Mouse (Mus musculus): ENCODE data around the gene Fsip1. TPM values are rescaled to one million over a fixed set of nuclear protein-coding genes. Genes with fewer than 3 reads are reported as not detected.

Fsip1 gene
- total and polyA plus RNA-seq, 2 experiments from 2014 or later, result 3.7 to 5.7 TPM

DNA sequence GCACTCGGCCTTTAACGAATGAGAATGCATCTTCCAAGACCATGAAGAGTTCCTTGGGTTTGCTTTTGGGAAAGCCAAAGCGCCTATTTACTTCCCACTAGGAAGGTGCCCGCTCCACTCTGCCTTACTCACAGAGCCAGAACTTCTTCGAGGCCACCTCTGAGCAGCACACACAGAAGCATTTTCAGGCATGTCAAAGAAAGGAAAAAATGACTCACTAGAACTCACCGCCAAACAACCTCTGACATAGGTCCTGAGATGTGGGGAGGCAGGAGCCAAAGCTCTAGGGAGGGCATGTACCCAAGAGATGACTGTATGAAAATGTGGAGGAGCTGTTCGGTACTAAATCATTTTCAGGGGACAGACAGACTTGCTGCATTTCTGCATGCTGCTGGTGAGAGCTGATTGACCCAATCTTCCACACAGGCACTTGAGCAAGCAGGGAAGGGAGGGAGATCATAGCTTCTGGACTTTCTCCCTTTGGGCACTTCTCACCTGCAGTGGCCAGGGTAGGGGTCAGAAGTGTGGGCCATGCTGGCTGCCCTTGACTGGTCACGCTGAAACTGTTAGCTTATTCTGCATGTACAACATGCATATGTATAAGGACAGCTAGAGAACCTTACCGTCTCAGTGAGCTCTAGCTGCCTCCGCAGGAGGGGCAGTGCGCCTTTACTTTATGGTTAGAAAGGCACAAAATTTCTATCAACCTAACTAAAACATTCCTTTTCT lies 131.4 kb downstream of the Fsip1 start:
- ATAC-seq, result no peak
- Histone ChIP-seq H3K9ac (no peak overlapping the region), H3K27me3 (ENCODE audit: insufficient read depth, low read length) (no peaks in the 10 kb centered on the region), H3K4me3 (ENCODE audit: low read depth, low read length) (no peak overlapping the region), H3K9me3 (ENCODE audit: low read length) (no peaks in the 10 kb centered on the region), H3K4me2 (ENCODE audit: low read depth) (no peak overlapping the region), H3K4me1 (ENCODE audit: insufficient read depth) (no peaks in the 10 kb centered on the region), H3K27ac (ENCODE audit: low read depth, low read length) (no peak overlapping the region), H3K36me3 (ENCODE audit: insufficient read depth) (no peaks in the 10 kb centered on the region)
- DNase-seq, result no peak
- WGBS, result 66% methylated on average over 11 of the region's 11 CpGs
- TF ChIP-seq CTCF (IDR thresholded peaks at IDR 0.05; ENCODE audit: low read depth), result no peak

- ATAC-seq, result no peak
- H3K9ac ChIP-seq, result no peak overlapping the region
- H3K36me3 ChIP-seq (ENCODE audit: insufficient read depth), result no peaks in the 10 kb centered on the region; the same call in 1 of the 2 replicates
- H3K27ac ChIP-seq (ENCODE audit: low read depth, low read length), result no peak overlapping the region
- no peak overlapping the region for H3K4me3 ChIP-seq (ENCODE audit: low read depth, low read length)
- H3K4me1 ChIP-seq (ENCODE audit: insufficient read depth), result no peaks in the 10 kb centered on the region
- no peak overlapping the region for H3K4me2 ChIP-seq (ENCODE audit: low read depth)
- no peak for TF ChIP-seq CTCF (IDR thresholded peaks at IDR 0.05; ENCODE audit: low read depth)
- no peak for DNase-seq
- no peaks in the 10 kb centered on the region for H3K9me3 ChIP-seq (ENCODE audit: low read length)
- H3K27me3 ChIP-seq (ENCODE audit: insufficient read depth, low read length), result no peaks in the 10 kb centered on the region
- WGBS, result 85% methylated on average over 7 of the region's 7 CpGs
Observed at GRCm38 (mm10) chr2:118124437-118124836, 132.3 kb downstream of the Fsip1 start.

DNA sequence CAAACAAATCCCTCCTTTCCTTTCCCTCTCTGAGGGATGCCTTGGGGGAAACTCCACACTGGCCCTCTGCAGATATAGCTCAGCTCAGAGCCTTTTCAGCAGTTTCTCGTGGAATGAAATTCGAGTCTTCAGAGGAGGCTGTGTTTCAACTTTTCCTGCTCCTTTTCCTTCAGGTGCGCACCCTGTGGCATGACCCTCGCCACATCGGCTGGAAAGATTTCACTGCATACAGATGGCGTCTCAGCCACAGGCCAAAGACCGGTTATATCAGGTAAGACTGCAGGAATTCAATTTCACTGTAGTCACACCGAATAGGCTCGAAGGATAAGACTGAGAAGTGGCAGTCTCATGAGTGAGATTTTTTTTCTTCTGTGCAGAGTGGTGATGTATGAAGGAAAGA lies 133.0 kb downstream of the Fsip1 start:
- no peaks in the 10 kb centered on the region for H3K9me3 ChIP-seq (ENCODE audit: low read length)
- WGBS, result 90% methylated on average over 9 of the region's 9 CpGs
- H3K4me2 ChIP-seq (ENCODE audit: low read depth), result no peak overlapping the region
- no peaks in the 10 kb centered on the region for H3K4me1 ChIP-seq (ENCODE audit: insufficient read depth)
- no peak for TF ChIP-seq CTCF (IDR thresholded peaks at IDR 0.05; ENCODE audit: low read depth)
- H3K9ac ChIP-seq, result no peak overlapping the region
- ATAC-seq (no peak), DNase-seq (no peak)
- no peaks in the 10 kb centered on the region for H3K27me3 ChIP-seq (ENCODE audit: insufficient read depth, low read length)
- H3K36me3 ChIP-seq (ENCODE audit: insufficient read depth), result no peaks in the 10 kb centered on the region; the same call in 1 of the 2 replicates
- H3K4me3 ChIP-seq (ENCODE audit: low read depth, low read length), result no peak overlapping the region
- H3K27ac ChIP-seq (ENCODE audit: low read depth, low read length), result no peak overlapping the region

DNA sequence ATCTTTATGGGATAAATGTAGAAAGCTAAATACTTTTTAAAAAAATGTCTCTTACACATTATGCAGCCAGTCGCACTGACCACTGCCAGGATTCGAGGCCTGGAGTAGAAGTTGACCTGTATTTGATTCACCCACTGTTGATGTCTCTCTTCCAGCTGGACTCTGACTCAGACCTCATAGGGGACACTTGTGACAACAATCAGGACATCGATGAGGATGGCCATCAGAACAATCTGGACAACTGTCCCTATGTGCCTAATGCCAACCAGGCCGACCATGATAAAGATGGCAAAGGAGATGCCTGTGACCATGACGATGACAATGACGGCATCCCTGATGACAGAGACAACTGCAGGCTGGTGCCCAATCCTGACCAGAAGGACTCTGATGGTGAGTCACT lies 134.5 kb downstream of the Fsip1 start:
- ATAC-seq (no peak), DNase-seq (no peak)
- 94% methylated on average over 6 of the region's 6 CpGs for WGBS
- H3K9me3 ChIP-seq (ENCODE audit: low read length), result no peaks in the 10 kb centered on the region
- H3K4me3 ChIP-seq (ENCODE audit: low read depth, low read length), result no peak overlapping the region
- no peaks in the 10 kb centered on the region; the same call in 1 of the 2 replicates for H3K36me3 ChIP-seq (ENCODE audit: insufficient read depth)
- H3K27ac ChIP-seq (ENCODE audit: low read depth, low read length), result no peak overlapping the region
- no peak overlapping the region for H3K4me2 ChIP-seq (ENCODE audit: low read depth)
- no peaks in the 10 kb centered on the region for H3K27me3 ChIP-seq (ENCODE audit: insufficient read depth, low read length)
- H3K4me1 ChIP-seq (ENCODE audit: insufficient read depth), result no peaks in the 10 kb centered on the region
- no peak for TF ChIP-seq CTCF (IDR thresholded peaks at IDR 0.05; ENCODE audit: low read depth)
- H3K9ac ChIP-seq, result no peak overlapping the region

GRCm38 (mm10) chr2:118120751-118121150 lies 136.0 kb downstream of the Fsip1 start:
- no peaks in the 10 kb centered on the region for H3K27me3 ChIP-seq (ENCODE audit: insufficient read depth, low read length)
- no peak for ATAC-seq
- no peak overlapping the region for H3K4me2 ChIP-seq (ENCODE audit: low read depth)
- H3K4me1 ChIP-seq (ENCODE audit: insufficient read depth), result no peaks in the 10 kb centered on the region
- WGBS, result 98% methylated on average over 7 of the region's 7 CpGs
- H3K4me3 ChIP-seq (ENCODE audit: low read depth, low read length), result no peak overlapping the region
- TF ChIP-seq CTCF (IDR thresholded peaks at IDR 0.05; ENCODE audit: low read depth), result no peak
- H3K27ac ChIP-seq (ENCODE audit: low read depth, low read length), result no peak overlapping the region
- DNase-seq, result no peak
- H3K36me3 ChIP-seq (ENCODE audit: insufficient read depth), result no peaks in the 10 kb centered on the region; the same call in 1 of the 2 replicates
- H3K9ac ChIP-seq, result no peak overlapping the region
- no peaks in the 10 kb centered on the region for H3K9me3 ChIP-seq (ENCODE audit: low read length)

DNA sequence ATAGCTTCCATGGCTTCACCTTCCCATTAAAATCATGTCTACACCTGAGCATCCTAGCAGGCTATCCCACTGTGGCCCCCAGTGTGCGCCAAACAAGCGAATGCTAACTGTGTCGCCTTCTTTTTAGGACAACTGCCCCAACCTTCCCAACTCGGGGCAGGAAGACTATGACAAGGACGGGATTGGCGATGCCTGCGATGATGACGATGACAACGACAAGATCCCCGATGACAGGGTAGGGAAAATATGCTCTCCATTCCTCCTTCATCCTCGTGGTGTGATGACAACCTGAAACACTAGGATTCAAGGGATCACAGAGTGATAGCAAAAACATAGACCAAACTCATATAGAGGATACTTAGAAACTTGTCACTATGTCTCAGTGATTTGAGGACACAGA lies 136.7 kb downstream of the Fsip1 start:
- DNase-seq (no peak), ATAC-seq (no peak)
- H3K27ac ChIP-seq (ENCODE audit: low read depth, low read length), result no peak overlapping the region
- no peaks in the 10 kb centered on the region for H3K9me3 ChIP-seq (ENCODE audit: low read length)
- no peaks in the 10 kb centered on the region for H3K27me3 ChIP-seq (ENCODE audit: insufficient read depth, low read length)
- no peak overlapping the region for H3K4me3 ChIP-seq (ENCODE audit: low read depth, low read length)
- H3K4me2 ChIP-seq (ENCODE audit: low read depth), result no peak overlapping the region
- no peak overlapping the region for H3K9ac ChIP-seq
- no peaks in the 10 kb centered on the region; the same call in 1 of the 2 replicates for H3K36me3 ChIP-seq (ENCODE audit: insufficient read depth)
- TF ChIP-seq CTCF (IDR thresholded peaks at IDR 0.05; ENCODE audit: low read depth), result no peak
- no peaks in the 10 kb centered on the region for H3K4me1 ChIP-seq (ENCODE audit: insufficient read depth)
- WGBS, result 95% methylated on average over 11 of the region's 11 CpGs

DNA sequence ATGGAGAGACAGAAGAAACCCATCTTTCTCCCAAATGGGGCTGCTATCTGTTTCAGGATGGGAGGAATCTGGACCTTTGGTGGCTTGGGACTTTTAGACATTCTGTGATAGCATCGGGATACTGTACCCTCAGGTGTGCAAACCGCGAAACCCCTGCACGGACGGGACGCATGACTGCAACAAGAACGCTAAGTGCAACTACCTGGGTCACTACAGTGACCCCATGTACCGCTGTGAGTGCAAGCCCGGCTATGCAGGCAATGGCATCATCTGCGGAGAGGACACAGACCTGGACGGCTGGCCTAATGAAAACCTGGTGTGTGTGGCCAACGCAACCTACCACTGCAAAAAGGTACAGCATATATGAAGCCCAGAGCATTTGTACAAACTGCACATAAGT lies 137.1 kb downstream of the Fsip1 start:
- DNase-seq, result no peak
- no peak overlapping the region for H3K27ac ChIP-seq (ENCODE audit: low read depth, low read length)
- H3K4me1 ChIP-seq (ENCODE audit: insufficient read depth), result 0 out of 2 replicates have a peak, but pooled peaks cover under 1% of the 10 kb centered on the region
- ATAC-seq, result no peak
- H3K4me2 ChIP-seq (ENCODE audit: low read depth), result no peak overlapping the region
- no peaks in the 10 kb centered on the region for H3K9me3 ChIP-seq (ENCODE audit: low read length)
- H3K9ac ChIP-seq, result no peak overlapping the region
- no peak overlapping the region for H3K4me3 ChIP-seq (ENCODE audit: low read depth, low read length)
- no peaks in the 10 kb centered on the region; the same call in 1 of the 2 replicates for H3K36me3 ChIP-seq (ENCODE audit: insufficient read depth)
- 98% methylated on average over 12 of the region's 12 CpGs for WGBS
- no peak for TF ChIP-seq CTCF (IDR thresholded peaks at IDR 0.05; ENCODE audit: low read depth)
- H3K27me3 ChIP-seq (ENCODE audit: insufficient read depth, low read length), result no peaks in the 10 kb centered on the region

Measured in forebrain, postnatal 0 days (tissue).